Mouse (Mus musculus) limb, embryonic 11.5 days (tissue): Measurements from ENCODE around the gene Spata21. TPM values are rescaled to one million over a fixed set of nuclear protein-coding genes. Genes with fewer than 3 reads are reported as not detected.

ENCODE experiments used
- ATAC-seq: fragments of 200-750 bp; cut with Nextera tagmentation; 2 replicates; pipeline ENCODE4 v1.8.0; 2017; ENCODE audit warnings: low read depth; ENCODE audit not compliant: insufficient number of reproducible peaks, low FRiP score, low TSS enrichment
- DNase-seq: peaks from one replicate; pipeline ENCODE4 v3.0.0-alpha.2; 2015; ENCODE audit warnings: low spot score
- H3K27ac ChIP-seq: fragments of 300-500 bp; sonication (generic); replicated peaks from 2 replicates; pipeline ENCODE4 v1.5.1; 2014; ENCODE audit warnings: low read depth, mild to moderate bottlenecking, low read length
- H3K27me3 ChIP-seq: fragments of 300-500 bp; sonication (generic); 2 replicates; pipeline ENCODE4 v1.6.1; 2014; ENCODE audit warnings: mild to moderate bottlenecking, low read length, mixed read lengths; ENCODE audit not compliant: control insufficient read depth, insufficient read depth
- H3K36me3 ChIP-seq: fragments of 300-500 bp; sonication (generic); 2 replicates; pipeline ENCODE4 v1.6.1; 2014; ENCODE audit warnings: mild to moderate bottlenecking, low read length, moderate library complexity, mixed read lengths; ENCODE audit not compliant: control insufficient read depth, insufficient read depth
- H3K4me1 ChIP-seq: fragments of 300-500 bp; sonication (generic); 2 replicates; pipeline ENCODE4 v1.6.1; 2014; ENCODE audit warnings: low read length, mixed read lengths; ENCODE audit not compliant: control insufficient read depth, insufficient read depth
- H3K4me2 ChIP-seq: fragments of 300-500 bp; sonication (generic); 2 replicates; pipeline ENCODE4 v1.6.1; 2014; ENCODE audit warnings: low read depth, mild to moderate bottlenecking, moderate library complexity; ENCODE audit not compliant: severe bottlenecking
- H3K4me3 ChIP-seq: fragments of 300-500 bp; sonication (generic); 2 replicates; pipeline ENCODE4 v1.5.1; 2014; ENCODE audit warnings: low read depth, low read length
- H3K9ac ChIP-seq: fragments of 300-500 bp; sonication (generic); 2 replicates; pipeline ENCODE4 v1.6.1; 2014; ENCODE audit warnings: mild to moderate bottlenecking, low read length
- H3K9me3 ChIP-seq: fragments of 300-500 bp; sonication (generic); 2 replicates; pipeline ENCODE4 v1.6.1; 2016; ENCODE audit warnings: low read length; ENCODE audit not compliant: control insufficient read depth
- WGBS: fragments of 180-500 bp; shearing (Covaris S2); extraction: QIAGEN DNeasy Blood & Tissue Kit; methylation state at CpG from one replicate; pipeline ENCODE4 v1.1.7; 2014; 5-methylcytosine and 5-hydroxymethylcytosine counted together
- polyA plus RNA-seq: library from polyadenylated mRNA; unstranded; fragments of >200 nt; fragmentation: Nextera tagmentation; extraction: Ambion mirVana; gene quantifications from 2 replicates; pipeline ENCODE4 v1.2.1, GENCODE M21; 2014

Gene Spata21
- polyA plus RNA-seq, 1 experiment from 2014 or later, result 0.32 TPM

- Histone ChIP-seq H3K9ac (no peak overlapping the region), H3K4me2 (no peak overlapping the region), H3K4me1 (no peaks in the 10 kb centered on the region), H3K9me3 (no peaks in the 10 kb centered on the region), H3K4me3 (no peak overlapping the region), H3K36me3 (peaks cover 3% of the 10 kb centered on the region; the same call in 1 of the 2 replicates), H3K27ac (no peak overlapping the region), H3K27me3 (no peaks in the 10 kb centered on the region)
- no peak for DNase-seq
- ATAC-seq, result no peak
- 47% methylated on average over 1 of the region's 1 CpGs for WGBS
These were observed 34.9 kb downstream of the Spata21 start for GRCm38 (mm10) chr4:141123065-141123464.

GRCm38 (mm10) chr4:141129190-141129710 is 41.1 kb downstream of the Spata21 start:
- no peaks in the 10 kb centered on the region for H3K27me3 ChIP-seq
- peaks cover 17% of the 10 kb centered on the region for H3K4me1 ChIP-seq
- 40% methylated on average over 6 of the region's 6 CpGs for WGBS
- H3K36me3 ChIP-seq, result no peaks in the 10 kb centered on the region
- H3K9me3 ChIP-seq, result no peaks in the 10 kb centered on the region
- no peak overlapping the region for H3K27ac ChIP-seq
- ATAC-seq, result no peak
- H3K4me3 ChIP-seq, result no peak overlapping the region
- DNase-seq, result no peak
- no peak overlapping the region for H3K9ac ChIP-seq
- no peak overlapping the region for H3K4me2 ChIP-seq

- WGBS, result 84% methylated on average over 6 of the region's 6 CpGs
- 0 out of 2 replicates have a peak overlapping the region, but pooled peaks have one; percentile 23 for H3K27ac ChIP-seq
- H3K9ac ChIP-seq, result no peak overlapping the region
- no peak overlapping the region for H3K4me3 ChIP-seq
- H3K9me3 ChIP-seq, result no peaks in the 10 kb centered on the region
- ATAC-seq (no peak), DNase-seq (no peak)
- no peaks in the 10 kb centered on the region for H3K36me3 ChIP-seq
- no peak overlapping the region for H3K4me2 ChIP-seq
- no peaks in the 10 kb centered on the region for H3K27me3 ChIP-seq
- peaks cover 18% of the 10 kb centered on the region for H3K4me1 ChIP-seq
These were observed 42.7 kb downstream of the Spata21 start for GRCm38 (mm10) chr4:141130704-141131342.

GRCm38 (mm10) chr4:141131531-141132061 is 43.5 kb downstream of the Spata21 start:
- DNase-seq (no peak), ATAC-seq (no peak)
- H3K4me2 ChIP-seq, result no peak overlapping the region
- 43% methylated on average over 5 of the region's 5 CpGs for WGBS
- no peaks in the 10 kb centered on the region for H3K27me3 ChIP-seq
- H3K9me3 ChIP-seq, result no peaks in the 10 kb centered on the region
- peaks cover 18% of the 10 kb centered on the region for H3K4me1 ChIP-seq
- H3K36me3 ChIP-seq, result no peaks in the 10 kb centered on the region
- no peak overlapping the region for H3K4me3 ChIP-seq
- H3K9ac ChIP-seq, result no peak overlapping the region
- peak overlapping the region; percentile 23 for H3K27ac ChIP-seq

GRCm38 (mm10) chr4:141132191-141132590 is 44.1 kb downstream of the Spata21 start:
- Histone ChIP-seq H3K4me3 (no peak overlapping the region), H3K4me2 (no peak overlapping the region), H3K36me3 (0 out of 2 replicates have a peak, but pooled peaks cover 2% of the 10 kb centered on the region), H3K9me3 (no peaks in the 10 kb centered on the region), H3K4me1 (peaks cover 21% of the 10 kb centered on the region), H3K27me3 (no peaks in the 10 kb centered on the region), H3K9ac (no peak overlapping the region), H3K27ac (peak overlapping the region; percentile 23)
- 41% methylated on average over 8 of the region's 8 CpGs for WGBS
- no peak for ATAC-seq
- no peak for DNase-seq

- WGBS, result 65% methylated on average over 8 of the region's 8 CpGs
- no peak overlapping the region for H3K4me3 ChIP-seq
- H3K4me1 ChIP-seq, result peaks cover 21% of the 10 kb centered on the region
- H3K4me2 ChIP-seq, result no peak overlapping the region
- no peak for DNase-seq
- H3K27me3 ChIP-seq, result no peaks in the 10 kb centered on the region
- no peaks in the 10 kb centered on the region for H3K9me3 ChIP-seq
- no peak for ATAC-seq
- H3K36me3 ChIP-seq, result 0 out of 2 replicates have a peak, but pooled peaks cover 2% of the 10 kb centered on the region
- H3K9ac ChIP-seq, result no peak overlapping the region
- no peak overlapping the region for H3K27ac ChIP-seq
These were observed 45.1 kb downstream of the Spata21 start for GRCm38 (mm10) chr4:141133227-141133626.

- Histone ChIP-seq H3K36me3 (0 out of 2 replicates have a peak, but pooled peaks cover 2% of the 10 kb centered on the region), H3K4me2 (no peak overlapping the region), H3K27ac (peak overlapping the region; percentile 47; the same call in 1 of the 2 replicates), H3K4me3 (no peak overlapping the region), H3K4me1 (peaks cover 21% of the 10 kb centered on the region), H3K27me3 (no peaks in the 10 kb centered on the region), H3K9me3 (no peaks in the 10 kb centered on the region), H3K9ac (no peak overlapping the region)
- 64% methylated on average over 8 of the region's 8 CpGs for WGBS
- no peak for ATAC-seq
- no peak for DNase-seq
These were observed 45.9 kb downstream of the Spata21 start for GRCm38 (mm10) chr4:141134031-141134441.

GRCm38 (mm10) chr4:141134751-141135530 is 46.8 kb downstream of the Spata21 start:
- 86% methylated on average over 20 of the region's 20 CpGs for WGBS
- no peak overlapping the region for H3K4me2 ChIP-seq
- H3K36me3 ChIP-seq, result 0 out of 2 replicates have a peak, but pooled peaks cover 2% of the 10 kb centered on the region
- no peak overlapping the region for H3K4me3 ChIP-seq
- H3K27ac ChIP-seq, result no peak overlapping the region
- peaks cover 21% of the 10 kb centered on the region for H3K4me1 ChIP-seq
- DNase-seq (no peak), ATAC-seq (no peak)
- no peak overlapping the region for H3K9ac ChIP-seq
- no peaks in the 10 kb centered on the region for H3K27me3 ChIP-seq
- H3K9me3 ChIP-seq, result no peaks in the 10 kb centered on the region
